Mouse (Mus musculus) myocyte (in vitro differentiated cells): ENCODE measurements around the gene Ptbp1.
"Not testable (repeated sequence)": the region's sequence is repeated elsewhere in the genome, so short reads cannot be mapped to it uniquely, and the experiment has no call there.

Experiments used
- CEBPB ChIP-seq: IDR thresholded peaks from 2 replicates; pipeline ENCODE4 v1.6.1; 2011; ENCODE audit warnings: mild to moderate bottlenecking, moderate library complexity; ENCODE audit not compliant: poor library complexity, insufficient read depth, severe bottlenecking
- E2F4 ChIP-seq: IDR thresholded peaks from one replicate; pipeline ENCODE4 v1.6.1; 2011; ENCODE audit warnings: mild to moderate bottlenecking, control low read depth, moderate library complexity; ENCODE audit not compliant: insufficient read depth
- MAX ChIP-seq: IDR thresholded peaks from one replicate; pipeline ENCODE4 v1.6.1; 2011; ENCODE audit warnings: low read depth, mild to moderate bottlenecking, control low read depth
- MYOD1 ChIP-seq, 3 experiments: IDR thresholded peaks; one replicate each; pipeline ENCODE4 v1.6.1; 2011; ENCODE audit warnings: control low read depth in 2 of 3, low read depth in 2 of 3, mild to moderate bottlenecking in 2 of 3, moderate library complexity in 1 of 3; ENCODE audit not compliant: insufficient read length in 2 of 3, control insufficient read depth in 1 of 3
- MYOG ChIP-seq, 3 experiments: IDR thresholded peaks; one replicate each; pipeline ENCODE4 v1.6.1; 2011; ENCODE audit warnings: control low read depth in 2 of 3, low read depth in 2 of 3, mild to moderate bottlenecking in 2 of 3; ENCODE audit not compliant: insufficient read length in 2 of 3, control insufficient read depth in 1 of 3, insufficient read depth in 1 of 3
- POLR2A ChIP-seq: IDR thresholded peaks from one replicate; pipeline ENCODE4 v1.6.1; 2011; ENCODE audit warnings: low read depth, mild to moderate bottlenecking, control low read depth, moderate library complexity; ENCODE audit not compliant: insufficient read length
- POLR2AphosphoS2 ChIP-seq: IDR thresholded peaks from one replicate; pipeline ENCODE4 v1.6.1; 2011; ENCODE audit warnings: low read depth, control low read depth; ENCODE audit not compliant: insufficient read length
- TCF12 ChIP-seq: IDR thresholded peaks from one replicate; pipeline ENCODE4 v1.6.1; 2011; ENCODE audit warnings: mild to moderate bottlenecking, control low read depth; ENCODE audit not compliant: poor library complexity, insufficient read depth, severe bottlenecking
- TCF3 ChIP-seq: IDR thresholded peaks from one replicate; pipeline ENCODE4 v1.6.1; 2011; ENCODE audit warnings: low read depth, control low read depth; ENCODE audit not compliant: insufficient read length
- USF1 ChIP-seq: IDR thresholded peaks from one replicate; pipeline ENCODE4 v1.6.1; 2011; ENCODE audit warnings: low read depth, mild to moderate bottlenecking, control low read depth, moderate library complexity

DNA sequence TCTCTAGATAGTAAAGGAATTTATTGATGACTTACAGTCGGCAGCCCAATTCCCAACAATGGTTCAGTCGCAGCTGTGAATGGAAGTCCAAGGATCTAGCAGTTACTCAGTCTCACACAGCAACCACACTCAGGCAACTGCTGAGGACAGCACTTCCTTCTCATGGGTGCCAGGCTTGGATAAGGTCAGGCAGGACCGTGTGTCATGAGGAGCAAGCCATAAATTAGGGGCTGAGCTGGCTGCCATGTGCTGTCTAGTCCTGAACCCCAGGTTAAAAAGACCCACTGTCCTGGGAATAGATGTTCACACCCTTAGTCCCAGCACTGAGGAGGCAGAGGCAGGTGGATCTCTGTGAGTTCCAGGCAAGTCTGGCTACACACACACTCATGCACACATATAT is 30.7 kb downstream of the Ptbp1 start:
- not testable (repeated sequence) for TF ChIP-seq TCF12; MYOD1 (IDR thresholded peaks at IDR 0.05; ENCODE audit: control insufficient read depth in 1 of 3, insufficient read length in 2 of 3, low read depth in 2 of 3); E2F4; POLR2AphosphoS2; POLR2A; MYOG (IDR thresholded peaks at IDR 0.05; ENCODE audit: control insufficient read depth in 1 of 3, insufficient read depth in 1 of 3, insufficient read length in 2 of 3, low read depth in 2 of 3); CEBPB; USF1; TCF3; MAX
